Mouse (Mus musculus) kidney, embryonic 16.5 days (tissue): ENCODE measurements around the gene Tmigd3. TPM values are rescaled to one million over a fixed set of nuclear protein-coding genes. Genes with fewer than 3 reads are reported as not detected.

Source experiments
- ATAC-seq: fragments of 200-750 bp; cut with Nextera tagmentation; 2 replicates; pipeline ENCODE4 v1.8.0; 2017; ENCODE audit warnings: moderate TSS enrichment; ENCODE audit not compliant: low FRiP score, low TSS enrichment
- H3K27ac ChIP-seq: fragments of 300-500 bp; sonication (generic); 2 replicates; pipeline ENCODE4 v1.5.1; 2014; ENCODE audit warnings: low read length
- H3K27me3 ChIP-seq: fragments of 300-500 bp; sonication (generic); 2 replicates; pipeline ENCODE4 v1.6.1; 2014; ENCODE audit warnings: low read length, control low read depth, mixed read lengths; ENCODE audit not compliant: insufficient read depth
- H3K36me3 ChIP-seq: fragments of 300-500 bp; sonication (generic); 2 replicates; pipeline ENCODE4 v1.6.1; 2014; ENCODE audit warnings: low read length, control low read depth, mixed read lengths; ENCODE audit not compliant: insufficient read depth
- H3K4me1 ChIP-seq: fragments of 300-500 bp; sonication (generic); 2 replicates; pipeline ENCODE4 v1.6.1; 2014; ENCODE audit warnings: low read length, control low read depth, mixed read lengths; ENCODE audit not compliant: insufficient read depth
- H3K4me2 ChIP-seq: fragments of 300-500 bp; sonication (generic); replicated peaks from 2 replicates; pipeline ENCODE4 v1.6.1; 2014; ENCODE audit warnings: low read depth, low read length
- H3K4me3 ChIP-seq: fragments of 300-500 bp; sonication (generic); 2 replicates; pipeline ENCODE4 v1.5.1; 2014; ENCODE audit warnings: mild to moderate bottlenecking, low read length
- H3K9ac ChIP-seq: fragments of 300-500 bp; sonication (generic); replicated peaks from 2 replicates; pipeline ENCODE4 v1.6.1; 2014; ENCODE audit warnings: low read length
- H3K9me3 ChIP-seq: fragments of 300-500 bp; sonication (generic); 2 replicates; pipeline ENCODE4 v1.6.1; 2016; ENCODE audit warnings: low read length, control low read depth
- WGBS: fragments of 180-500 bp; shearing (Covaris S2); extraction: QIAGEN DNeasy Blood & Tissue Kit; methylation state at CpG from one replicate; pipeline ENCODE4 v1.1.7; 2014; 5-methylcytosine and 5-hydroxymethylcytosine counted together
- polyA plus RNA-seq: library from polyadenylated mRNA; unstranded; fragments of >200 nt; fragmentation: Nextera tagmentation; extraction: Ambion mirVana; gene quantifications from 2 replicates; pipeline ENCODE4 v1.2.1, GENCODE M21; 2015

Gene Tmigd3
- polyA plus RNA-seq, 1 experiment from 2014 or later = not detected

DNA sequence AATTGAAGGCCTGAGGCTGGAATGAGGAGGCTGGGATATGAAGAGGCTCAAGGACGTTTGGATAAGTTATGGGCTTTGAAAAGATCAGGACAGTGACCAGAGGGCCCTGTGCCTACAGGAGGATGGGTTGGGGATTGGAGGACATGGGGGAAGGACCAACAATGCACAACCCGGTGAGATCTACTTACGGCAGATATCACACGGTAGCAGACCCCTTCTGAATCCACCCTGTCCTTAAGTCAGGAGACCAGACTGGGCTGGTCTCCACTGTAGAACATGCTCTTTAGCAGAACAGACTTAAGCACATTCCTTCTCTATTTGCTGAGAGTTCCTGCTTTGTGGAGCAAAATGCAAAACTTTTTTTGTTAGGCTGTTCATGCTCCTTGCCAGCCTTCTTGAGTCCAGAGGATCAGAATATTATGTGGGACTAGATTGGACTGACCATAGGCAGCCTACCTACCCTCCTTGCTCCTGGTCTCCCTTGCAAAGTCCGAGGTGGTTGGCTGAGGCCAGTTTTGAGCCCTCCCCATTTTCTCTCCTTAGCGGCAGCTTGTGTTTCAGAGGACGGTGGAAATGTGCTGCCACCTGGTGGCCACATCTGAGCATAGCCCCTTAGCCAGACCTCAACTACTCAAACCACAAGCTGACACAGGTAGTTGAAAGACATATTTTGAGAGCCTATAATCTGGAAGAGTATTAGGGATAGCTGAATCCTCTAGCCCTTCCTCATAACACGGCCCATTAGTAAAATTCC lies 28.9 kb downstream of the Tmigd3 start:
- Histone ChIP-seq H3K27ac (no peak overlapping the region), H3K27me3 (0 out of 2 replicates have a peak, but pooled peaks cover 2% of the 10 kb centered on the region), H3K4me1 (peaks cover 7% of the 10 kb centered on the region), H3K4me3 (no peak overlapping the region), H3K36me3 (no peaks in the 10 kb centered on the region), H3K9ac (no peak overlapping the region), H3K9me3 (no peaks in the 10 kb centered on the region), H3K4me2 (no peak overlapping the region)
- 37% methylated on average over 8 of the region's 8 CpGs for WGBS
- ATAC-seq = peak; percentile 77

DNA sequence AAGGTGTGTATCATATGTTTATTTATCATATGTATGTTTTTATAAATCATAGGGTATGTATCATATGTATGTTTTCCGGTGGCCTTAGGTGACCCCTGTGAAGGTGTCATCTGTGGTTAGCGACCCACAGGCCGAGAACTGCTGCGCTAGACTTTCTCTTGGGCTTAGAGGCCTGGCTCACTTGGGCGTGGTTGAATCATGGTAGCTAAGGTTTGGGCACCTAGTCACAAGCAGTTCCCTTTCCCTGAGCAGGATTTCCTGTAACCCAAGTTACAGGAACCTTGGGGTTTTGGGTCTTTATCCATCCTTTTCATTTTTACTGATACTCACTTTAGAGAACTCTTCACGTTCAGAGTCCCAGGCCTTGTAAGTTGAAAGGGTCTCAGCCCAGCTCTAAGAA lies 29.6 kb downstream of the Tmigd3 start:
- ATAC-seq = no peak
- WGBS = 80% methylated on average over 6 of the region's 6 CpGs
- no peak overlapping the region for H3K27ac ChIP-seq
- no peak overlapping the region for H3K4me3 ChIP-seq
- no peaks in the 10 kb centered on the region for H3K36me3 ChIP-seq
- H3K4me1 ChIP-seq = peaks cover under 1% of the 10 kb centered on the region; the same call in 1 of the 2 replicates
- H3K9ac ChIP-seq = no peak overlapping the region
- H3K9me3 ChIP-seq = no peaks in the 10 kb centered on the region
- H3K27me3 ChIP-seq = 0 out of 2 replicates have a peak, but pooled peaks cover 2% of the 10 kb centered on the region
- H3K4me2 ChIP-seq = no peak overlapping the region

DNA sequence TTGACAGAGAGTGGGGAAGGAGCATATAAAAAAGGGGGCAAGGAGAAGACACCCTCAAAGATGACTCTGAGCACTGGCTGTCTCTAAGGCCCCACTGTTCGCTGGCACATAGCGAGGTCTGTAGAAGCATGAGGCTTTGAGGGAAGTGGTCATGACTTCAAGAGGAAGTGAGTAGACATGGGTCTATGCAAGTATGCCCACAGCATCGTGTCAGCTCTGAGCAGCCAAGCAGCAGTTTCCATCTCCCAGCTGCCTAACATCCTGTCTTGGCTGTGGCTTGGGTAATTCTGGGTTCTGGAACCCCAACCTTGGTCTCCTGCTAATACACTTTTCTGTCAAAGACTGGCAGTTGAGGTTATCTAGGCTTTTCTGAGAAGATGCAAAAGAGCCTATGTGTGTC lies 30.0 kb downstream of the Tmigd3 start:
- 79% methylated on average over 3 of the region's 3 CpGs for WGBS
- Histone ChIP-seq H3K9ac (no peak overlapping the region), H3K4me2 (no peak overlapping the region), H3K4me1 (no peaks in the 10 kb centered on the region), H3K36me3 (no peaks in the 10 kb centered on the region), H3K27me3 (0 out of 2 replicates have a peak, but pooled peaks cover 2% of the 10 kb centered on the region), H3K4me3 (no peak overlapping the region), H3K27ac (no peak overlapping the region), H3K9me3 (no peaks in the 10 kb centered on the region)
- ATAC-seq = no peak

DNA sequence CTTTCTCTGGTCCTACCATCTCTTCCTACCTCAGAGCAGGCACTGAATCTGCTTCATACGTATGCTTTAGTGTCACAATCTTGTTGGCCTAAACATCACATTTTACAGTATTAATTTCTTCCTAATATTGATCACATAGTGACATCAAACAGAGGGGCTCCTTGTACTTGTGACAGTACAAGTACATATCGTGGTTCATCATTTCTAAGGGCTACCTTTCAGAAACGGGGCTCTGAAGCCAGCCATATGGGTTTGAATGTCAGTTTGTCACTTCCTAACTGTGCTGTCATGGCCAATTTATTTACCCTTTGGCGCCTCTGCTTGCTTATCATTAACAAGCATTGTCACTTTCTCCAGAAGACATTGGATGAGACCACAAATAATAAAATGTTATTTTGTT lies 30.8 kb downstream of the Tmigd3 start:
- Histone ChIP-seq H3K9me3 (no peaks in the 10 kb centered on the region), H3K27me3 (0 out of 2 replicates have a peak, but pooled peaks cover 2% of the 10 kb centered on the region), H3K36me3 (no peaks in the 10 kb centered on the region), H3K4me3 (no peak overlapping the region), H3K27ac (no peak overlapping the region), H3K4me2 (no peak overlapping the region), H3K9ac (no peak overlapping the region), H3K4me1 (no peaks in the 10 kb centered on the region)
- 74% methylated on average over 4 of the region's 4 CpGs for WGBS
- ATAC-seq = no peak

DNA sequence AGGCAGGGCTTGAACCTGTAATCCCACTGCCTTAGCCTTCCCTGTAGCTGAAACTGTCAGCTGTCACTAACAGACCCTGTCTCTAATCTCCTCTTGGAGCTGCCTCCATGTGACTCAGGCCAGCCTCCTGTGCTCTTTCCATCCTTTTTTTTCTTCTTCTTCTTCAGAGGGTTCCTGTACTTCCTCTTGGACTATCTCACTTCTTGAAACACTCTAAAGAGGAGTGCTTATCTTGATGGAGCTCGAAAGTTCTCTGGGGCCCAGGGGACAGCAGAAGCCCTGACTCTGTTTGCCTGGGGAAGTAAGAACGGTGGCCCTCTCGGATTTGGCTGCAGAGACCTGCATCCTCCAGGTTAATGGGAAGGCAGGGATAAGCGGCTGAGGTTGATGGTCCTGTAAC lies 33.5 kb downstream of the Tmigd3 start:
- Histone ChIP-seq H3K36me3 (no peaks in the 10 kb centered on the region), H3K27ac (no peak overlapping the region), H3K4me1 (no peaks in the 10 kb centered on the region), H3K27me3 (0 out of 2 replicates have a peak, but pooled peaks cover 2% of the 10 kb centered on the region), H3K9ac (no peak overlapping the region), H3K9me3 (no peaks in the 10 kb centered on the region), H3K4me3 (no peak overlapping the region), H3K4me2 (no peak overlapping the region)
- ATAC-seq = no peak
- 75% methylated on average over 4 of the region's 4 CpGs for WGBS

DNA sequence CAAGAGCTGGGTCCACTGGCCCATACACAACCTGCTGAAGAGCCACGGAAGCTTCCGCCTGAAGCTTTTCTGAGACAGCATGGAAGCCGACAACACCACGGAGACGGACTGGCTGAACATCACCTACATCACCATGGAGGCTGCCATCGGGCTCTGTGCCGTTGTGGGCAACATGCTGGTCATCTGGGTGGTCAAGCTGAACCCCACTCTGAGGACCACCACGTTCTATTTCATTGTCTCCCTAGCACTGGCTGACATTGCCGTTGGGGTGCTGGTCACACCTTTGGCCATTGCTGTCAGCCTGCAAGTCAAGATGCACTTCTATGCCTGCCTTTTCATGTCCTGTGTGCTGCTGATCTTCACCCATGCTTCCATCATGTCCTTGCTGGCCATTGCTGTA lies 34.0 kb downstream of the Tmigd3 start:
- Histone ChIP-seq H3K4me2 (no peak overlapping the region), H3K27me3 (0 out of 2 replicates have a peak, but pooled peaks cover 2% of the 10 kb centered on the region), H3K4me3 (no peak overlapping the region), H3K27ac (no peak overlapping the region), H3K9ac (no peak overlapping the region), H3K36me3 (no peaks in the 10 kb centered on the region), H3K4me1 (no peaks in the 10 kb centered on the region), H3K9me3 (no peaks in the 10 kb centered on the region)
- no peak for ATAC-seq
- WGBS = 89% methylated on average over 9 of the region's 9 CpGs

DNA sequence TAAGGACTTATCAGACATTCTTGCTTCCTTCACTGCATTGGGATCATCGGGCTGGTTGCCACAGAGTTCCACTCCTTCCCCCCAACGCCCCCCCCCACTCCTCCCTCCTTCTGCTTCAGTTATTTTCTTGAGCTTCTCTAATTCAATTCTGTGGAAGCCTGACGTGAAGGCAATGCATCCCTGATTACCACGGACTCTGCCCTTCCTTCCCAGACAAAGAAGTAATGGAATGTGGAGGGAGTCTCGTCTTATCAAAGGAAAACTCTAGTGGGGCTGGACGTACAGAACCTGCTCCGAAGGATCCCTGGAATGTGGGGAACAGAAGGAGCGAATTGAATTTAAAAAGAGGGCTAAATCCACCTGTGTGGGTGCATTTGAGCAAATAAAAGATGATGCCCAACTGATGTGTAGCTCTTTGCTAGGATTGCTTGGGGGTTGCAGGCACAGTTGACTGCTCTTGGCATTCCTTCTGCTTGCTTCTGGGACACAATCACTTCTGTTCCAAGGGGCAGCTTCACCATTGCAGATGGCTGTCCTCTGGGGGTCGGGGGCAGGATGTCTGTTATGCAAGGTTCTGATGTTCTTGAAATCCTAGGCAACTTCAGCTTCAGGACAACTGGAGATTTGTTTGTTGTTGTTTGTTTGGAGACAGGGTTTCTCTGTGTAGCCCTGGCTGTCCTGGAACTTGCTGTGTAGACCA lies 37.4 kb downstream of the Tmigd3 start:
- Histone ChIP-seq H3K4me3 (no peak overlapping the region), H3K9ac (no peak overlapping the region), H3K27me3 (no peaks in the 10 kb centered on the region), H3K27ac (no peak overlapping the region), H3K4me1 (no peaks in the 10 kb centered on the region), H3K9me3 (no peaks in the 10 kb centered on the region), H3K4me2 (no peak overlapping the region), H3K36me3 (no peaks in the 10 kb centered on the region)
- WGBS = 53% methylated on average over 8 of the region's 9 CpGs
- no peak for ATAC-seq

DNA sequence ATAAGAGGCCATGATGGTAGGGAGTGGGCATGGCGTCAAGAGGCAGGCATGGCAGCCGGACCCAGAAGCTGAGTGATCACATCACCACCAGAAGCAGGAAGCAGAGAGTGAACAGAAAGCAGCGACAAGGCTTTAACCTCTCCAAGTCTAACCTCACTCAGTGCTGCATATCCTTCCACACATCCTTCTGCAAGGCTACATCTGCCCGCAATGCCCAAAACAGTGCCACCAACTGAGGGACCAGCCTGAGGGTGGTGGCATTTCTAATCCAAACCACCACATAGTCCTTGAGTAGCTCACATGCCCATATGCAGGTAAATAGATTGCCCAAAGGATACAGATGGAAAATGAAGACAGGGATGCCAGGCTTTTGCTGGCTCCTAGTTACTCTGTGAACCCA lies 38.3 kb downstream of the Tmigd3 start:
- 92% methylated on average over 4 of the region's 4 CpGs for WGBS
- peaks cover under 1% of the 10 kb centered on the region; the same call in 1 of the 2 replicates for H3K4me1 ChIP-seq

DNA sequence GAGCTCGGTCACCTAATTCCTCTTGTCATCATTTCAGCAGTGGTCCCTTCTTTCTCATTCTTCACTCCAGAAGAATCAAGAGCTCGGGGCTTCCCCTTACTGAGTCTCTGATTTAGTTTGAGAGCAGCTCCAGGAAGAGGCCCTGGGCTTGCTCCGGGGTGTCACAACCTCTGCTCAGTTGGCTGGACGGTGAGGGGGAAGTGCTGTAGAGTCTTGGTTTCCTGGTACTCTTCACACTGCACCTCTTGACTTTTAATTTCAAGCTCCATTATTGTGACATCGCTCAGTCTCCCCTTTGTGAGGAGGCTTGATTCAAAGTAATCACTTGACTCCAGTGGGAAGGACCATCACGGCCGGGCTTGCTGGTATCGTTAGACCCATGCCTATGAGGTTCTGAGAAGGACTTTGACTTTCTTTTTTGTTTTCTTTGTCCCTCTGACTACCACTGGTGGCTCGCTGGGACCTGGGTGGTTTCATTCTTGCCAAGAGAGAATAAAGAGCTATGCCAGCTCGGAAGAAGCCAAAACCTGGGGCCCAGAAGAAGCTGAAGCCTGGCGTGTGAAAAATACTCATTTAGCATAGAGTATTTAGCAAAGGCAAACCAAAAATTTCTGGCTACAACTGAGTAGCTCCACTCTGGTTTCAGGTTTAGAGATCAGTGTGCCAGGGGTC lies 40.0 kb downstream of the Tmigd3 start:
- no peak for ATAC-seq

More for the DNA sequence above, 38.3 kb downstream of the Tmigd3 start:
- Histone ChIP-seq H3K36me3 (no peaks in the 10 kb centered on the region), H3K9ac (no peak overlapping the region), H3K4me2 (no peak overlapping the region), H3K4me3 (no peak overlapping the region), H3K27me3 (no peaks in the 10 kb centered on the region), H3K9me3 (no peaks in the 10 kb centered on the region), H3K27ac (no peak overlapping the region)
- ATAC-seq = no peak

More for the DNA sequence above, 40.0 kb downstream of the Tmigd3 start:
- no peak overlapping the region for H3K9ac ChIP-seq
- H3K36me3 ChIP-seq = no peaks in the 10 kb centered on the region
- no peak overlapping the region for H3K4me3 ChIP-seq
- H3K4me1 ChIP-seq = peaks cover 3% of the 10 kb centered on the region; the same call in 1 of the 2 replicates
- no peak overlapping the region for H3K27ac ChIP-seq
- no peaks in the 10 kb centered on the region for H3K9me3 ChIP-seq
- H3K4me2 ChIP-seq = no peak overlapping the region
- 84% methylated on average over 11 of the region's 11 CpGs for WGBS
- no peaks in the 10 kb centered on the region for H3K27me3 ChIP-seq
